Mouse (Mus musculus): ENCODE data around the gene Fam178b.

Gene Fam178b

DNA sequence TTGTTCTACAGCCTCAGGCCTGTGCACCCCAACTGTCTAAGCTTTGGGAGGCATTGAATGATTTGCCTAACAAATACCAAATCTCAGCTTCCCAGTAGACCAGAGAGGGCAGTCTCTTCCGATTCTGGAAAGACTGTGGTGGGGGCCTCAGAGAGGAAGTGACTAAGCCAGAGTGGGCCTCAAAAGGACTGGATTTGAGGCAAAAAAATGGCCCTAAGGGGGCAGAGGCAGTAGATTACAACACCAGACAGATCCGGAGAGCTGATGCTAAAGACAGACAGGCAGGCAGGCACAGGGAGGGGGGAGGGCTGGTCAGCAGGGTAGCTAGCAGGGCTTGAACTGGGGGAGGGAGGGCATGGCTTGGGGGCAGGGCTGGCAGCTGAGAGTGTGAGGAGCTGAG is 116.6 kb downstream of the Fam178b start:
- in situ Hi-C loops (cut with MboI) = no loop called here

DNA sequence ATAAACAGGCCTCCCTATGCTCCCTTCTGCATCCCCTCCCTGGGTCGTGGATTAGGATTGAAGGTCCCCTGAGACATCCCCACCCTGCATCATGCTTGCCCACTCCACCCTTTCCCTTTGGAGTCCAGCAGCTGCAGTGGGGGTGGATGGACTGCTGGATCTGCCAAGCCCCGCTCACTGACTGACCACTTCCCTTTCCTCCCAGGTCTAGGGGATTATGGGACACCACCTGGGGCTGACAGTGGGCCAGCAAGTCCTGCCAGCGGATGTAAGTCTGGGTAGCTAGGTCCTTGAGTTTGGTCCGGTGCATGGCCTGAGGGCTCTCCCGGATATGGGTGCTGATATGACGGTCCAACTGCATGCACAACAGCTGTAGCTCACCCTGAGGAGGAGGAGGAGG is 118.9 kb downstream of the Fam178b start:
- in situ Hi-C loops (cut with MboI) = no loop called here

DNA sequence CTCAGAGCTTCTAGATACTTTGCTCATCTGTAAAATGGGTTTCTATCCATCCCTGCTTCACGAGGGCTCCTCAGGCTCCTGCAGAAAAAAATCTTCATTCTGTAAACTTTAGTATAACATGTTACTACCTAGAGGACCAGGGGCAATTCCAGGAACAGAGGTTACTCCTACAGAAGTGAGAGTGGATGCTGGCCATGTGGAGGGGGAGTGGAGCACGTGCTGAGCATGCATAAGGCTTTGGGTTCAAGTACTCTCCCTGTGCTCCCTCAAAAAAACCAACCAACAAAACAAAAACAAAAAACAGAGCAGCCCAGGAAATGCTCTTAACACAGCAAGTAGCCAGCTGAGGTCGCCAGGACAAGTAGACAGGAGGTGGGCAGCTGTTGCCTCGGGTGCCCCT is 119.4 kb downstream of the Fam178b start:
- in situ Hi-C loops (cut with MboI) = no loop called here

DNA sequence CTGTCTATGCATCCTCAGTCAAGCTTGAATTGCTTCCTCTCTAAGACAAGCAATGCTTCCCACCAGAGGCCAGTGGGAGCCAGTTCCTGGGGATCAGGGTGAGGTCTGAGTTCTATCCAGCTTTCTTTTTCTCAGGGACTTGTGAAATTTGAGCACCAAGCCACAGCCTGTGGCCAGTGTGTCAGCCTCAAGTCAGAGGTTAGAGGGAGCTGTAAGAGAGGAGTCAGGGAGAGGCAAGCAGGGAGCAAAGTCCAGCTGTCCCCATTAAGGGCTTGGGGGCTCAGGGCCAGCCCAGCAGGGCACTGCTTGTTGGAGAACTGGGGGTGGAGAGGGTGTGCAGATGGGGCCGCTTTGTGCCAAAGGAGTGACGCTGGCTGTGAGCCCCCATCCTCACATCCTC is 119.8 kb downstream of the Fam178b start:
- in situ Hi-C loops (cut with MboI) = no loop called here

DNA sequence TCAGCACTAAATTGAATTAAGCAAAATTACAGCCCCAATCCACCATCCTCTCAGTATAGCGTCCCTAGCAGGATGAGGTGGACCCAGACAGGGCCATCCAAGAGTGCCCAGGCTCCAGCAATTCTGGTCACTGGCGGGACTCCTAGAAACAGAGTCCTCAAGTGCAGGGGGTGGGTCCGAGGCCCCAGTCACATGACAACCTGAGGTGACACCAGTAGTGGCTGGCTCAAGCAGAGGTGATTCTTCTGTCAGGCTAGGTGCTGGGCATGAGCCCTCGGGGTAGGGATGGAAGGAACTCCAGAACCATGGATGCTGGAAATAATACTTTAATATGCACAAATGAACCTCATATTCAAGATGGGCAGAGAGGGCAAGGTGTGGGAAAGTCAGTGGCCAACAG is 120.6 kb downstream of the Fam178b start:
- in situ Hi-C loops (cut with MboI) = no loop called here

DNA sequence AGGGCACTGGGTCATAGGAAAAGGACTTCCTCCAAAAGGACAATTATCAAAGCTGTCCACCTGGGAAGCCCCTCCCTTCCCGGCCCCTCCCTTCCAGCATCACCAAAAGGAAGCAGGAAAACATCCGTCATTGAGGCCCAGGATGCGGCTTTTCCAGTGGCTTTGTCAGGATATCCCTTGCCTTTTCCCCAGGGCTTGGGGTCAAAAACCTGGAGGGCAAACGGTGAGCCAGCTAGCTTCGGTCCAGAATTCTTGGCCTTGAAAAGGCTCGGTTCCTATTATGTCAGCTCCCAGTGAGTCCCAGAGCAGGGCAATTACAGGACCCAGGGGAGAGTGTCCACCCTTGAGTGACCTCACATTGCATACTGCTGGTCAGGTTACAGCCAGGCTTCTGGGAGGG is 122.1 kb downstream of the Fam178b start:
- in situ Hi-C loops (cut with MboI) = no loop called here

DNA sequence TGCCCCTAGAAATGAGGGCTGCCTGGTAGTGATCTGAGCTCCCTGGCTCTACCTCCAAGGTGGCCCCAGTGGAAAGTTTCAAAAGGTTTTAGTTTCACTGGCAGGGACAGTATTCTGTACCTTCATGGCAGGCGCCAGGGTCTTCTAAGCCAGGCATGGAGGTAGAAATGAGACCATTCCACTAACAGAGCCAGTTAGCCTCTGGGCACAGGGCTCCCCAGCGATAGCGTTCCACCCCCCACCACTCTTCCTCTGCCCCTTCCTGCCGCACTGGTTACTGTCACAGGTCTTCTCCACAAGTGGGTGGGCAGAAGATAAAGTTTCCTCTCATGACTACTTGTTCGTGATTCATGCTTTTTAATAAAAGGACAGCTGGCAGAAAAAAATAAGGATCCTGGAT is 123.1 kb downstream of the Fam178b start:
- in situ Hi-C loops (cut with MboI) = no loop called here

DNA sequence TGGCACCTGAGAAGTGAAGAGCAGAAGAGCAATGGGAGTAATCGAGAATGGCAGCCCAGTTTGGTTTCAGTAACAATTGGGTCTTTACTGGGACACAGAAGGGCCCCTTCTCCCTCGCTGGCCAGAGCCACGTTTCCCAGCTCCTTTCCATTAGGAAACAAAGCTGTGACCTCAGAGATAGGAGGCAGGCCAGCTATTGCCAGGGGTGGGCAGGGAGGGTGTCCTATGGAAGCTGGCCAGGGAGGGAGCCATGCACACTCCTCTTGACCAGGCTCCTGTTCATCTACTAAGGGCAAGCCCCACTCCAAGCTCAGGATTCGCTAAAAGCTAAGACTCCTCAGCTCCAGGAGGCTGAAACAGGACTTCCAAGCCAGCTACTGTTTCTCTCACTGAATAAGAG is 123.7 kb downstream of the Fam178b start:
- in situ Hi-C loops (cut with MboI) = no loop called here

DNA sequence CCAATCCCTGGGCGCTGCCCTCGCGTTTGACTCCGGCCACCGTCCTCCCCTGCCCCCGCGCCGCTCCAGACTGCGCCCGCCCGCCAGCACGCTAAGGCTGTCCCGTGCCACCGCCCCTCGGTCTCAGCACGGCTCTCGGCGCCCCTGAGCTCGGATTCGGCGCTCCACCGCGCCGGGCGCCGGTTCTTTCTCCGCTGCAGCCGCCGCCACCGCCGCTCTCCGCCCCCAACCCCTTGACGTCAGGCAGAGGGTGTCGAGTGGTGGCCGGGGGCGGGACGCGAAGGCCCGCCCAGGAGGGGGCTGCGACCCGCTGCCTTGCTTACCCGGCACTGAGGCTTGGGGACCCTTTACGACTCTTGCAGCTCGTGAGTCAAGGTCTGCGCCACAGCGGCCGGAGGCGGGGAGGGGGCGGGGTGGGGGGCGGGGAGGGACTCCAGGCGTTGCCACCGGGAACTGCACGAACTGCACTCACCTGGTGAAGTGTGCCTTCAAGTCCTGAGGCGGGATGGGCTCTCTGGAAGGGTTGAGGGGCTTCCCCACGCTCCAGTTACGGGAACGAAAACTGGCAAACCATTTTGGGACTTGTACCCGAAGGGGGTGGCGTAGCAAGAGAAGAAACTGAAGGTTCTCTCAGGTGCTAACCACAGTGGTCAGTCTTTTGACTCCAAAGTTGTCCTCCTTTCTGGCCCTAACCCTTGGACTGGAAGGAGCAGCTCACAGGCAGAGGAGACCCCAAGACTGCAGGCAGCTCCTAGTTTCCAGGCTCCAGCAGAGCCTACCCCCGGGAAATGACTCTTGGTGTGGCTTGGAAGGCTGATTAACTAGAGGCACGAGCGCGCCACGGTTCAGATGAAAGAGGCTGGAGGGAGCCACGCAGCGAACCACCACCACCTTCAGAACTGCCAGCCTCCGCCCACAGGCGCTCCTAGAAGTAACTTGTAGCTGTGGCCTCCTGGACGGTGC is 124.7 kb downstream of the Fam178b start, which contains the start of gene Sema4c:
Gene Sema4c (minus strand): TSS at position 319 of the 963 bp plus-strand sequence.
- in situ Hi-C loops (cut with MboI) = no loop called here

DNA sequence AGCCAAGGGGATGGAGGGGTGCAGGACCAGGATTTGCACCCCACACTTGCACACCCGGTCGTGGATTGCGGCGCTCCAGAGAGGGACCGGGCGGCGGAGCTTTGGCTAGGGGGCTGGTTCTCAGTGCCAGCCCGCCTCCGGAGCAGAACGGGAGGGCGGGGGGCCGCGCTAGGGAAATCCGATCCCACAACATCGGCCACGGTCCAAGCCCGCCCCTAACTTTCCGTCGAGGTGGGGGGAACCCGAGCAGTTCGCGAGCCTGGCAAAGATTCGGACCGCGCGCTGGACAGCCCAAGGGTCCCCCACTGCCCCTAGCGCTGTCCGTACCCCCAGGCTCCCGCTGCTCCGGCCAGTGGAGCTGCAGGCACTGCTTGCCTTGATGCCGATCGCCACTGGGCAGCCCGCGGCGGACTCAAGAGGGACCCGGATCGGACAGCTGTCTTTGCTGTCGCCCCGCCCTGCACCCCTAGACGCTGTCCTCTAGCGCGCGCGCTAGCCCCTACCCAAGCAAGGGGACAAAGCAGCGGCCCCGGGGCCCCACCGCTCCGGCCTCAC is 125.4 kb downstream of the Fam178b start:
- in situ Hi-C loops (cut with MboI) = no loop called here

DNA sequence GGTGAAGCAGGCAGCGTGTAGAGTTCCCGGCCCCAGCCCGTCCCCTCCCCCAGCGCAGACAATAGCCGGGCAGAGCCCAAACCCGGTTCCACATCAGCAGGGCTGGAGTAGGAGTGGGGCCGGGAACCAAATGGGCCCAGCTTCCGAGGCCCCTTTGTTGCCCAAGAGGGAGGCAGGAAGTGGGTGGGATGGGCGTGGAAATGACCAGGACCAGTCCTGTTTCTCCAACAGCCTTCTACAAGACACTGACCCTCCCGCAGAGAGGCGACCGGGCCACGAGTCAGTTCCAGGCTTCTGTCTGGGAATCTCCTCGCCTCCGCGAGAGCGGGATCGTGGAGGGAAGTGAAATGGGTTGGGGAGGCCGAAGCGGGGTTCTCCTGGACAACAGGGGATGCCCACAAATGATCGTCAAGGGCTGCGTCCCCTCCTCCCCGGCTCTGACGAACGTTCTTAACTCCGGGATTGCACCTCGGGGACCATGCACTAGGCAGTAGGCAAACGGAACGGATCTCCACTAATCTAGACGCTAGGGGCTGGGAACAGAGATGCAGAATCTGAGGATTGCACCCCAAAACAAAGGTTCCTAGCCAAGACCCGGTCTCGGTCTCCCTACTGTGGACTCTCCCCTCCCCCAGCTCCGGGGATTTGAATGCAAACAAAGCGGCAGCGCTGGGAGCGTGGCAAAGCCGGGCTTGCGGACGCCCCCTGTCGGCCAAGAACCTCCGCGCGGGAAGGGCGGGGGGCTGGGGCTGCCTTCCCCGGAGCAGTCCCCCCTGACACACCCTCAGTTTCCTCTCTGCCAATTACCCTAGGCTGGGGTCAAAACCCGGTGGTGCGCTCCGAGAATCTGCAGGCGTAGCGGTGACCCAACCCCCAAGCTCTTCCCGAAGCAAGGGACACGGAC is 126.2 kb downstream of the Fam178b start:
- in situ Hi-C loops (cut with MboI) = no loop called here

DNA sequence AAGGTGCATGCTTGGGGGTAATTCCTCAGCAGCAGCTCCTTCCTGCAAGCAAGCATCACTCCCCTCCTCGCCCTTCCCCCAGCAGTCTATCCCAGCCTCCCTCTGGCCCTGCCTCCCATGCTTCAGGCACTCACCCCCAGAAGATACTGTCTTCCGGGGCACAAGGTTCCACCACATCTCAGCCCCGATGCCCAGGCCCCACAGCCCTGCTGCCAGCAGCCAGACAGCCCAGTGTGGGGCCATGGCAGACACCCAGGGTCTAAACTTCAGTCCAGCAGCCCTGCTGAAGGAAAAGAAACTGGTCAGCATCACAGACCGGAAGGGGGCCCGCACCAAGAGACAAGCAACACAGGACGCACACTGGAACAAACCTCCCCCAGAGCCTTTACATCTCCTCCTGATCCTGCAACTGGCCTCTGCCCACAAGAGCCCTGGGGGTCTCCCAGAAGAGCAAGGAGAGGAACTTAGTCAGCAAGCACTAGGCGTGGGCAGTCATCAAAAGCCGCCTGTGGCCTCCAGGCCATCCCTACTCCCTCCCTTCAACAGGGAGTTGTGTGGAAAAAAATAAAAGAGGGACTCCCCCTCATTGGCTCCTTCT is 127.1 kb downstream of the Fam178b start:
- in situ Hi-C loops (cut with MboI) = no loop called here

DNA sequence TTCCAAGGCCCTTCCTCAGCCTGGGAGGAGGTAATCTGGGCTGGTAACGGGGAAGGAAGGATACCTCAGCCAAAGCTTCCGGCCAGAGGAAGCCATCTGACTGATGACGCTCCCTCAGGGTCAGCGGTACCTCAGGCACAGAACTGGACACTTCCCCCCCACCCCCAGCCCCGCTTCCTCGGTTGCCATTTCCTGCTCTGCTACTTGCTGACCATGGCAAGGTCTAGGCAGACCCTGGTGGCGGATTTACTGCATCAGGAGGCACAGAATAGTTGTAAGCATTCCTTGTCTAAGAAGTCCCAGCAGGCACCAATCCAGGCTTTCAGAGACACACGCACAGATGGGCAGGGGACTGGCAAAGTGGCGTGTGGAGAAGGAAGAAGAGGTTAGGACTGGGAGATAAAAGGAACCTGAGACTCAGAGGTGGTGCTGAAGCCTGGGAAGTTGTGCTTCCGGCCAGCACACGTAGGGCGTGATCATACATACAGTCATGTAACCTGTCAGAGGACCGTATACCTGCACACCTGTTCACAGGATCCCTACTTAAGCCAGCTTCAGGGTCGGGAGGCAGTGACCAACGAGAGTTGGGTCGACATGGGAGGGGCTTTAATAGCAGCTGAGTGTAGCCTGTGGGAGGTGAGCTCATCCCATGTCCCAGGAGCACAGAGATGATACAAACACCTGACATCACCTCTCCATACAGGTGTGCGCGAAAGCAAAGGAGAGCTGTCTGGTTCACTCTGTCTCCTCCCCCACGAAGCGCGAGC is 128.2 kb downstream of the Fam178b start:
- in situ Hi-C loops (cut with MboI) = no loop called here

DNA sequence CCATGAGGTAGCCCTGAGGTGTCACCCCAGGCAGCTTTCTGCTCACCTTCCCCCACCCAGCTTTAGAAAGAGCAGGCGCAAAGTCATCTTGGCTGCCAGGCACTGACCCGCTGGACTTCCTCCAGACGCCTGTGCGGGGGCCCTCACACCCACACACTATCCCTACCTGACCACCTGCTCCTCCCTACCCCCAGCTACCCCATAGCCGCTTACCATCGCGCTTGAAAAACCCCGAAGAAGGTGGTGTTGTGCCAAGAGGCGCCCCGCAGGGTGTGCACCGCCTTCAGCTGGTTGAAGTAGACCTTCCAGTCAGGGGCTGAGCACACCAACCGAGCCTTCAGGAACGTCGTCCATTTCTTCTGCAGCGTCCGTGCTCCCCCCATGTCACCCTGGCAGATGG is 130.5 kb downstream of the Fam178b start:
- in situ Hi-C loops (cut with MboI) = no loop called here

DNA sequence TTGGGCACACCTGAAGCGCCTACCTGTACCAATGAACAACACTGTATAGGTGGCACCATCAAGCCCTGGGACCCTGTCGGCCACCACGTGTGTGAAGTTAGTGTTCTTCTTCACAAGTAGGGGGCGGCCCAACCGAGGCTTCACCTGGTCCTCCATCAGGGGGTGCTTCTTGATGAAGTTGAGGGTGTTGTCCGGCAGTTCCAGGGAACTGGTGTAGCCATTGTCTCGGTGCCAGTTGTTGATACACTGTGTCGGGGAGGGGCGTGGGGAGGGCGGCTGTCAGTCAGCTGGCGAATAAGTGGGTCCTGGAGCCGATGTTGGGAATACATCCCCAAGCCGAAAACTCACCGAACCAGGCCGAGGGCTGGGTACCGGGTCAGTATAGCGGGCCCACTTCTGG is 131.1 kb downstream of the Fam178b start:
- in situ Hi-C loops (cut with MboI) = no loop called here

DNA sequence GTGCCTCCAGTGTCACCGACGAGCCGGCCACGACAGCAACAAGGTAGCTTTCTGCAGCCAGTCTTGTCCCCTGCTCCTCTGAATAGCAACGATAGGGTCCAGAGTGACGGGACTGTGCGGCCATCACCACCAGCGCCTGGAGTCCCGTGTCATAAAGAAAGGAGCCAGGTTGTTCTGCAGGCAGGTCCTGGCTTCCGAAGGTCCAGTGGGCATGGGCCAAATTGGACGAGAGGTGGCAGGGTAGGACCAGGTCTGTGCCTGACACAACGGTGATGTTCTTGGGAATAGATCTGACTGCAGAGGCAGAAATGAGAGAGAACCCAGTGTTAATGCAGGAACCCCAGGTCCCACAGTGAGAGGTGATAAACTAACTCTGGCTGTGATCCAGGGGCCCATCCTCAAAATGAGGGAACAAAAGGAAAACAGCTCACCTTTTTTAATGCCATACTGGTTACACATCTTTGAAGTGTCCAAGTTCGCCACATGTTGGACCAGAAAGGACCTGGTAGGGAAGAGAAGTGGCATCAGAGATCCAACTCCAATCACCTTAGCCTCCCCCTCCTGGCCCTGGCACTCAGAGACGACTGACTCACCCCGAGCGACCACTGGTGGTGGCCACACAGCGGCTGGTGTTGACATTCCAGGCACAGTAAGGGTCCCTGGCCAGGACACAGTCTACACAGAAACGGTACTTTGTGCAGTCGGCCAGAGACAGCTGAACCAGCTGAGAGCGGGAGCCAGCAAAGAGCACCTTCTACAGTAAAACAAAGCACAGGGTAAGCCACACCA is 132.7 kb downstream of the Fam178b start:
- in situ Hi-C loops (cut with MboI) = no loop called here

DNA sequence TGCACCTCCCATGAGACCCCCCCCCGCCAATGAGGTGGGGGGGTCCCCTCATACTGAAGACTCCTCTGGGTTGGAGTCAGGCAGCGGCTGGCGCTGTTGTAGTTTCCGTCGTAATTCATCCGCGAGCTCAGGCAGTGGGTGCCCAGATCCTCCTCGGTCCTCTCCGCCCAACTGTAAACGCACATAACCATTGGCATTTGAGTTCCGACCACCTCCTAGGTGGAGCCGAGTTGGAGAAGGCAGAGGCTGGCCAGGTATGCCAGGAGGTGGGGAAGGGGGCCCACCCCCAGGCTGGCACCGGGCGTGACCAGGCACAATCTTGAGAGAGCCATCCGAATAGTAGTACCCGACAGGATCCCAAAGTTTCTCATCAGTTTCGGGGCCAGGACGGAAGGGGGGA is 133.5 kb downstream of the Fam178b start:
- in situ Hi-C loops (cut with MboI) = no loop called here

DNA sequence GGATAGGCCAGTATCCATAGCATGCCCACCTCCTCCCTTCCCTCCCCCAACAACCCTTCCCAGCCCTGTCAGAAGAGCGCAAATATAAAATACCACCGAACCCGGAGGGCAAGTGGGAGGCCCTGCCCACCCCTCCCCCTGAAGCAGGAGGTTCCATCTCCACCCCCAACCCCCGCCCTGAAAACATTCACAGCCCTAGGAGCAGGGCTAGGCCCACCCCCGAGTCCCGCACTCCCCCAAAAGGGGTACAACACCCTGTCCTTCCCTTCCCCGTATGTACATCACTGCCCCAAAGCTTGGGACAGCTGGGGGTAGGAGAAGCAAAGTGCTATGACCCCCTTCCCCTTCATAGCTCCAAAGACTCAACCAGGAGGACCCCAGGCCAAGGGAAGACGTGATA is 134.2 kb downstream of the Fam178b start:
- in situ Hi-C loops (cut with MboI) = no loop called here

DNA sequence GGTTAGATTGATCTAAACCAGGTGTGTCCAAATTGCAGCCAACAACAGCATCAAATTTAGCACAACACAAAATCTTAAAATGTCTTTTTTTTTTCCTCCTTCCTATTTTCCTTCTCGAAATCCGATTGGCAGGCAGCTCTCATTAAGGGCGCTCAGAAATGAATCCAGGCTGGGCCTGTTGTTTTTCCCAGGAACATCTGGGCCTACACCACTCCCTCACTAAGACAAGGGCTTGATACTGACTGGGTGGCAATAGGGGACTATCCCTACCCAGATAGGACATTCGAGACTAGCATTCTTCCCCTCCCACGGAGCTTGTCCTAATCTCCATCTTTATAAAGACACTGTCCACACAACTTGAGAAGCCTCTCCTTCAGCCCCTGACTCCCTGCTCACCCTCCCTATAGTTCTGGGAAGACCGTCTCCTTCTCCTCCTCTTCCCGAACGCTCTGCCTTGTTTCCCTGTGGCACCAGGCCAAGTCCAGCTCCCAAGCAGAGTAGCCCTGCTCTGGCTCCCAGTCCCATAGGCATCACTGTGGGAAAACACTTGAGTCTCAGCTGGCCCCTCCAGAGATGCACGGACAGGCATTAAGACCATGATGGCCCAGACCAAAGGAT is 134.9 kb downstream of the Fam178b start:
- in situ Hi-C loops (cut with MboI) = no loop called here

DNA sequence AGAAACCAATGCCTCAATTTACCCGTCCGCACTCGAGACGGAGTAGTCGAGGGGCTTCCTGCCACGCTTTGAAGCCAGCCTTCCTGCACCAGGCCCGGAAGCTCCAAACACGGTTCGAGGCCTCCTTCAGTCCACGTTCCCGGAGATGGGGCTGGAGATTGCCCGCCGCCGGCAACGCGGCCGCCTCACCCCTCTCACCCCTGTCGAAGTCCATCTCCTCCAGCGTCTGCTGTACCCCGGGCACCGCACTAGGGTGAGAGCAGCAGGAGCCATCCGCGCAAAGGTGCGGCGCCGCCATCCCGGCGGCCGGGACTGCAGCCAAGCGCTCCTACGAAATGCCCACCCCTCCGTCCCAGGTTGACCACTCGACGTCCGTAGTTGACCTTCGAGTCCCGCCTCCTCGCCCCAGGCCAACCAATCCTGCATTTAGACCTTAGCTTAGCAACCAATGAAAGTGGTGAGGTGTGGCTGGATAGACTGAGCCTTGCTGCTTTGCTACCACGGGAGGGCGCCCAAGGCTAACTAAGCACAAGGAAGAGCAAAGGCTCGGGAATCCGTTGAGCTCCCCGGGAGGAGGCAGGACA is 136.0 kb downstream of the Fam178b start, which contains the start of gene Ankrd39:
Gene Ankrd39 (minus strand): TSS at position 558 of the 584 bp plus-strand sequence.
- in situ Hi-C loops (cut with MboI) = no loop called here
